8 mouse cellular contexts compared by ENCODE assay signal in genomic region chr10:80371411-80371966, GRCm38 (mm10). TPM values are rescaled to one million over a fixed set of nuclear protein-coding genes. Genes with fewer than 3 reads are reported as not detected.
DNase-seq lines count a peak whose midpoint lies in the region; ATAC-seq lines count a peak whose summit lies in the region.

No protein-coding gene starts in this region.

- no peaks in the 10 kb centered on the region for H3K36me3 ChIP-seq in liver, embryonic 11.5 days (ENCODE audit: control insufficient read depth, insufficient read depth, low read length)
- H3K36me3 ChIP-seq in midbrain, embryonic 10.5 days, result no peaks in the 10 kb centered on the region
- no peaks in the 10 kb centered on the region for H3K36me3 ChIP-seq in stomach, embryonic 15.5 days

- no peak overlapping the region for H3K4me2 ChIP-seq in liver, embryonic 11.5 days
- peak overlapping the region; percentile 28 for H3K4me2 ChIP-seq in stomach, embryonic 15.5 days

- 6% methylated on average over 12 of the region's 12 CpGs for WGBS in liver, embryonic 11.5 days
- 3% methylated on average over 12 of the region's 12 CpGs for WGBS in midbrain, embryonic 10.5 days
- 4% methylated on average over 12 of the region's 12 CpGs for WGBS in stomach, embryonic 15.5 days

- peaks cover 18% of the 10 kb centered on the region for H3K27me3 ChIP-seq in liver, embryonic 11.5 days (replicated peaks; ENCODE audit: control insufficient read depth, insufficient read depth, low read length)
- peaks cover 27% of the 10 kb centered on the region for H3K27me3 ChIP-seq in midbrain, embryonic 10.5 days (ENCODE audit: low read depth, poor library complexity, severe bottlenecking)
- H3K27me3 ChIP-seq in stomach, embryonic 15.5 days (replicated peaks), result no peaks in the 10 kb centered on the region

- H3K27ac ChIP-seq in liver, embryonic 11.5 days (ENCODE audit: low read depth, low read length), result no peak overlapping the region
- H3K27ac ChIP-seq in midbrain, embryonic 10.5 days (replicated peaks), result peak overlapping the region; percentile 49
- H3K27ac ChIP-seq in stomach, embryonic 15.5 days, result no peak overlapping the region

- H3K4me1 ChIP-seq in liver, embryonic 11.5 days (replicated peaks; ENCODE audit: control insufficient read depth, insufficient read depth, low read length), result no peaks in the 10 kb centered on the region
- peaks cover 14% of the 10 kb centered on the region for H3K4me1 ChIP-seq in midbrain, embryonic 10.5 days
- H3K4me1 ChIP-seq in stomach, embryonic 15.5 days, result no peaks in the 10 kb centered on the region

- H3K9ac ChIP-seq in liver, embryonic 11.5 days (ENCODE audit: low read depth, low read length), result no peak overlapping the region
- H3K9ac ChIP-seq in stomach, embryonic 15.5 days, result no peak overlapping the region

- ATAC-seq in liver, embryonic 11.5 days (replicated peaks; ENCODE audit: low FRiP score), result no peak; the same call in 1 of the 2 replicates
- peak; percentile 44 for ATAC-seq in stomach, embryonic 15.5 days (ENCODE audit: insufficient read depth, low FRiP score, low read depth)

- no peaks in the 10 kb centered on the region for H3K9me3 ChIP-seq in liver, embryonic 11.5 days (ENCODE audit: control insufficient read depth, low read length)
- peaks cover 7% of the 10 kb centered on the region for H3K9me3 ChIP-seq in midbrain, embryonic 10.5 days (replicated peaks)
- H3K9me3 ChIP-seq in stomach, embryonic 15.5 days, result no peaks in the 10 kb centered on the region

- H3K4me3 ChIP-seq in liver, embryonic 11.5 days (ENCODE audit: low read depth, low read length), result no peak overlapping the region
- H3K4me3 ChIP-seq in midbrain, embryonic 10.5 days, result peak overlapping the region; percentile 32
- H3K4me3 ChIP-seq in stomach, embryonic 15.5 days (replicated peaks), result peak overlapping the region; percentile 17; the same call in 1 of the 2 replicates

- DNase-seq in liver, result peak; percentile 50
- no peak for DNase-seq in liver, embryonic 11.5 days (ENCODE audit: low spot score)
- peak; percentile 62 to 79 for DNase-seq in cerebellum, adult 18-20 months
- peak; percentile 72 for DNase-seq in forelimb bud, embryonic 11.5 days (ENCODE audit: low read depth, low spot score)
- peak; percentile 61 to 79 for DNase-seq in kidney, postnatal 25 days
- peak; percentile 61 for DNase-seq in midbrain, embryonic 10.5 days (ENCODE audit: low spot score)
- no peak for DNase-seq in frontal cortex, postnatal 14 days (ENCODE audit: low spot score in 2 of 2)

RNA-seq across cellular contexts. Expression of gene Plk5, which starts 15.2 kb away (rescaled TPM):
- polyA plus RNA-seq in liver, embryonic 11.5 days (2014; fragmentation: Nextera tagmentation; extraction: Ambion mirVana), result 0.25 TPM in 2 replicates
- polyA plus RNA-seq in midbrain, embryonic 10.5 days (2016; fragmentation: Nextera tagmentation; extraction: Ambion mirVana), result 0.12 and 0.32 TPM in 2 replicates
- 0.30 and 0.67 TPM in 2 replicates for polyA plus RNA-seq in stomach, embryonic 15.5 days (2015; fragmentation: Nextera tagmentation; extraction: Ambion mirVana)

RNA-seq across cellular contexts. Expression of gene Mex3d, which starts 16.0 kb away (rescaled TPM):
- polyA plus RNA-seq in liver, embryonic 11.5 days (2014; fragmentation: Nextera tagmentation; extraction: Ambion mirVana), result 2.5 and 3.7 TPM in 2 replicates
- polyA plus RNA-seq in midbrain, embryonic 10.5 days (2016; fragmentation: Nextera tagmentation; extraction: Ambion mirVana), result 6.3 and 6.4 TPM in 2 replicates
- 7.8 and 8.7 TPM in 2 replicates for polyA plus RNA-seq in stomach, embryonic 15.5 days (2015; fragmentation: Nextera tagmentation; extraction: Ambion mirVana)

RNA-seq across cellular contexts. Expression of gene Adamtsl5, which starts 23.3 kb away (rescaled TPM):
- polyA plus RNA-seq in liver, embryonic 11.5 days (2014; fragmentation: Nextera tagmentation; extraction: Ambion mirVana), result 1.6 and 2.6 TPM in 2 replicates
- 0.48 and 0.91 TPM in 2 replicates for polyA plus RNA-seq in midbrain, embryonic 10.5 days (2016; fragmentation: Nextera tagmentation; extraction: Ambion mirVana)
- 13.7 and 17.0 TPM in 2 replicates for polyA plus RNA-seq in stomach, embryonic 15.5 days (2015; fragmentation: Nextera tagmentation; extraction: Ambion mirVana)

RNA-seq across cellular contexts. Expression of gene Mbd3, which starts 27.9 kb away (rescaled TPM):
- 174 and 175 TPM in 2 replicates for polyA plus RNA-seq in liver, embryonic 11.5 days (2014; fragmentation: Nextera tagmentation; extraction: Ambion mirVana)
- 338 and 351 TPM in 2 replicates for polyA plus RNA-seq in midbrain, embryonic 10.5 days (2016; fragmentation: Nextera tagmentation; extraction: Ambion mirVana)
- polyA plus RNA-seq in stomach, embryonic 15.5 days (2015; fragmentation: Nextera tagmentation; extraction: Ambion mirVana), result 204 and 216 TPM in 2 replicates

RNA-seq across cellular contexts. Expression of gene Uqcr11, which starts 35.1 kb away (rescaled TPM):
- 835 and 866 TPM in 2 replicates for polyA plus RNA-seq in liver, embryonic 11.5 days (2014; fragmentation: Nextera tagmentation; extraction: Ambion mirVana)
- 610 and 635 TPM in 2 replicates for polyA plus RNA-seq in midbrain, embryonic 10.5 days (2016; fragmentation: Nextera tagmentation; extraction: Ambion mirVana)
- 724 and 753 TPM in 2 replicates for polyA plus RNA-seq in stomach, embryonic 15.5 days (2015; fragmentation: Nextera tagmentation; extraction: Ambion mirVana)

Comparison
In these comparisons a context has a peak if more than half of its experiments do, and no peak if none do; other contexts are left out.
1. DNase-seq: peak in liver (single experiment), cerebellum, adult 18-20 months (2 of 2), forelimb bud, embryonic 11.5 days (single experiment), kidney, postnatal 25 days (2 of 2) and midbrain, embryonic 10.5 days (single experiment); none in liver, embryonic 11.5 days (single experiment) and frontal cortex, postnatal 14 days (0 of 2).